Mouse (Mus musculus): ENCODE data around the gene Lims1. TPM values are rescaled to one million over a fixed set of nuclear protein-coding genes. Genes with fewer than 3 reads are reported as not detected.

The Lims1 gene
- total and polyA plus RNA-seq, 2 experiments from 2014 or later: 177 to 232 TPM

DNA sequence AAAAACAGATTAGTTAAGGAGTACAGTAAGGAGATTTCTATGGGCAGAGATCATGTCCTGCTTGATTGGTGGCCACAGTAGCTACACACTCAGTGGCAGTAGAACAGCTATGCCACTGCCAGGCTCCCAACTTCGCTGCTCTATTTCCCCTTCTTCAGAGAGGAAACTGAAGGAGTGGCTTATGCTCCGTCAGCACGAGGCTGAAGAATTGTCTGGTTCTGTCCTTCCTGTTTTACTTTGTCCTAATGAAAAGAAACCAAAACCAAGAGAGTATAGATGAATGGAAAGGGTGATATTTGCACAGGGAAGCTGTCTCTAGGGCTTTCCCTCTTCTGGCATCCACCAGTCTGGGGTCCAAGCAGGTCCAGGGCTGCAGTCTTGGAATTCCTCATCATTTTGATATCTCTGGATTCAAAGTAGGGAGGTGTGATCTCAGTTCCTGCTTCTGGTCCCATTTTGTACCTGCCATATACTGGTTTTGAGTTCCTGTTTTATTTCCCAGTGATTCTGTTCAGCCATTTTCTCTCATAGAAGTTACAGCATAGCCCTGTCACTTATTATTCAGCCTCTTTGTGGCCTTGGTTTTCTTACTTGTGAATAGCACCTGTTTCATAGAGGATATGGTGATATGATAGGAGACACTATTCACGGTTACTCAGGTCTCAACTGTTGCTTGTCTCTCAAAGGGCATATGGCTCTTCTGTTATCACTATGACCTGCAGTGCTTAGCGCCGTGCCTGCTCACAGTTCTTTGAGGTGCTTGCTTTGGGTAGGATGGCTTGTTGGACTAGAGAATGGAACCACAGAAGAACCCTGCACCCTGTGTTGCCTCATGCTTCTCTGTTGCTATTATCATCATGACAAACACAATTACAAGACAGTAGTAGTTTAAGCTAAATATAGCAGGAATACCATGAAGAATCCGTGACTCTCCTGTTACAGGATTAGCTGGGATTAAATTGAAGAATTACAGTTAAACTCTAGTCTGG lies 70.1 kb downstream of the Lims1 start:
- no peak overlapping the region for H3K9ac ChIP-seq (replicated peaks; ENCODE audit: low read depth, low read length)
- ATAC-seq (ENCODE audit: insufficient read depth, low read depth): no peak

DNA sequence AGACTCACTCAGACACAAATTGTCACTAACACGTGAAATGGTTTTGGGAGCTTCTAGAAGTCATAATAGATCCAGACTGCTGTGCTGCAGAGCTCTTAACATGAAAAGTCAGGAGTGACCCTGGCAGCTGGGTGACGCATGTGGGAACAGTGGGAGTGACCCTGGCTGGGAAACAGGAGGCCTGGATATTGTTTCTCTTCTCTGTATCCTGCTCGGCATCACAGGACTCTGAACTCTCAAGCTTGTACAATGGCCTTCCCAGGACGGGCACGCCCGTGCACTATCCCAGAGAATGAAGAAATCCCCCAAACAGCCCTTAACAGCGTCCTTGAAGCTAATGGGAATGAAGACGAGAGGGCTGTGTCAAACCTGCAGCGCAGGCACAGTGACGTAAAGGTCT lies 70.9 kb downstream of the Lims1 start:
- Histone ChIP-seq H3K27me3 (ENCODE audit: control insufficient read depth, insufficient read depth, low read length) (no peaks in the 10 kb centered on the region), H3K9me3 (replicated peaks; ENCODE audit: control insufficient read depth, low read length) (no peaks in the 10 kb centered on the region), H3K4me3 (ENCODE audit: low read depth, low read length) (peak overlapping the region; percentile 63), H3K27ac (ENCODE audit: low read depth) (peak overlapping the region; percentile 99), H3K4me1 (ENCODE audit: control insufficient read depth, insufficient read depth) (peaks cover 36% of the 10 kb centered on the region), H3K9ac (replicated peaks; ENCODE audit: low read depth, low read length) (peak overlapping the region; percentile 87), H3K36me3 (replicated peaks; ENCODE audit: control insufficient read depth, insufficient read depth, low read length) (peaks cover 5% of the 10 kb centered on the region), H3K4me2 (ENCODE audit: low read depth, low read length) (peak overlapping the region; percentile 72)
- TF ChIP-seq EP300 (IDR thresholded peaks at IDR 0.05; ENCODE audit: low read depth) (peak; percentile 72; the same call in 1 of the 2 replicates), CTCF (IDR thresholded peaks at IDR 0.05; ENCODE audit: low read depth) (no peak)
- DNase-seq (ENCODE audit: low spot score) (peak; percentile 95), ATAC-seq (ENCODE audit: insufficient read depth, low read depth) (peak; percentile 90)
- 13% methylated on average over 10 of the region's 10 CpGs for WGBS

More for the DNA sequence above, 70.1 kb downstream of the Lims1 start:
- Histone ChIP-seq H3K36me3 (replicated peaks; ENCODE audit: control insufficient read depth, insufficient read depth, low read length) (no peaks in the 10 kb centered on the region), H3K4me2 (ENCODE audit: low read depth, low read length) (peak overlapping the region; percentile 72), H3K4me1 (ENCODE audit: control insufficient read depth, insufficient read depth) (peaks cover 37% of the 10 kb centered on the region), H3K27ac (ENCODE audit: low read depth) (peak overlapping the region; percentile 99), H3K9me3 (replicated peaks; ENCODE audit: control insufficient read depth, low read length) (no peaks in the 10 kb centered on the region), H3K27me3 (ENCODE audit: control insufficient read depth, insufficient read depth, low read length) (no peaks in the 10 kb centered on the region), H3K4me3 (ENCODE audit: low read depth, low read length) (no peak overlapping the region)
- DNase-seq (ENCODE audit: low spot score): peak; percentile 54
- WGBS: 20% methylated on average over 7 of the region's 7 CpGs
- TF ChIP-seq EP300 (IDR thresholded peaks at IDR 0.05; ENCODE audit: low read depth): no peak
- no peak for TF ChIP-seq CTCF (IDR thresholded peaks at IDR 0.05; ENCODE audit: low read depth)

DNA sequence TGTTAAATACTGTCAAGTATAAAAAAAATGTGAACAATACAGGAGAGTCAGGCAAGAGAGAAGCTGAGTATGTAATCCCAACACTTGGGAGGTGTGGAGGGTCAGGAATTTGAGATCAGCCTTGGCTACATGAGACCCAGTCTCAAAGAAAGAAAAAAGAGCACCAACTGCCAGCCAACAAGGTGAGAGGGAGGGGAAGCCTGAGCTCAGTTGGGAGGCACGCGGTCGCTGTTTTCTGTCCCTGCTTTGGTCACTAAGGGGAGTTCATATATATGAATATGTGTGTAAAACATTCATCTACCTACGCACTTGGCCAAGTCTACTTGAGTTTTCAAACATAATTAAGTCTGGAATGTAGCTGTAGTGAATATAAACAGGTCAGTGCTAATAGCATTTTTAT lies 72.0 kb downstream of the Lims1 start:
- peak overlapping the region; percentile 87 for H3K9ac ChIP-seq (replicated peaks; ENCODE audit: low read depth, low read length)
- ATAC-seq (ENCODE audit: insufficient read depth, low read depth): 0 out of 2 replicates have a peak, but pooled peaks have one; percentile 27
- TF ChIP-seq CTCF (IDR thresholded peaks at IDR 0.05; ENCODE audit: low read depth) (no peak), EP300 (IDR thresholded peaks at IDR 0.05; ENCODE audit: low read depth) (no peak)
- H3K4me2 ChIP-seq (ENCODE audit: low read depth, low read length): peak overlapping the region; percentile 72
- peaks cover 11% of the 10 kb centered on the region for H3K36me3 ChIP-seq (replicated peaks; ENCODE audit: control insufficient read depth, insufficient read depth, low read length)
- 18% methylated on average over 4 of the region's 4 CpGs for WGBS
- H3K27me3 ChIP-seq (ENCODE audit: control insufficient read depth, insufficient read depth, low read length): no peaks in the 10 kb centered on the region
- peak overlapping the region; percentile 99 for H3K27ac ChIP-seq (ENCODE audit: low read depth)
- peak; percentile 68 for DNase-seq (ENCODE audit: low spot score)
- H3K4me1 ChIP-seq (ENCODE audit: control insufficient read depth, insufficient read depth): peaks cover 39% of the 10 kb centered on the region
- no peaks in the 10 kb centered on the region for H3K9me3 ChIP-seq (replicated peaks; ENCODE audit: control insufficient read depth, low read length)
- H3K4me3 ChIP-seq (ENCODE audit: low read depth, low read length): peak overlapping the region; percentile 63

GRCm38 (mm10) chr10:58395723-58396122 lies 72.5 kb downstream of the Lims1 start:
- Histone ChIP-seq H3K27me3 (ENCODE audit: control insufficient read depth, insufficient read depth, low read length) (no peaks in the 10 kb centered on the region), H3K4me1 (ENCODE audit: control insufficient read depth, insufficient read depth) (peaks cover 39% of the 10 kb centered on the region), H3K4me3 (ENCODE audit: low read depth, low read length) (peak overlapping the region; percentile 63), H3K9ac (replicated peaks; ENCODE audit: low read depth, low read length) (peak overlapping the region; percentile 87), H3K4me2 (ENCODE audit: low read depth, low read length) (peak overlapping the region; percentile 72), H3K36me3 (replicated peaks; ENCODE audit: control insufficient read depth, insufficient read depth, low read length) (peaks cover 14% of the 10 kb centered on the region), H3K27ac (ENCODE audit: low read depth) (peak overlapping the region; percentile 99), H3K9me3 (replicated peaks; ENCODE audit: control insufficient read depth, low read length) (no peaks in the 10 kb centered on the region)
- 34% methylated on average over 2 of the region's 2 CpGs for WGBS
- TF ChIP-seq CTCF (IDR thresholded peaks at IDR 0.05; ENCODE audit: low read depth) (no peak), EP300 (IDR thresholded peaks at IDR 0.05; ENCODE audit: low read depth) (no peak)
- peak; percentile 44 for DNase-seq (ENCODE audit: low spot score)
- no peak for ATAC-seq (ENCODE audit: insufficient read depth, low read depth)

DNA sequence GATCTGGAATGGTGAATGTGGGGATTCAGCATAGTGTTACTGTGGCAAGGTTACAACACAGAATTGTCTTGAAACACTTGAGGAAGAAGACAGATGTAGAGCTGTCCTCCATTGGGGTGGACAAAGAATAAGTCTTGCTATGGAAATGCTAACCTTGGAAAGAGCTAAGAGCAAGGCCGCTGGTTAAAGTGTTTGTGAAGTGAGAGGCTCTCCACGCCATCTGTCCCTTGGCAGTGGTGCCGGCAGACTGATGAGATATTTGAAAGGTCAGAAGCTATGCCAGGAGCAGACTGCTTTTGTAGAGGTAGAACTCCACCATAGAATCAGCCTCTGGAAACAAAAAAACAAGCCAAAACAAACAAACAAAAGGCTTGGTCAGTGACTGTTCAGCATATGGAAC lies 73.3 kb downstream of the Lims1 start:
- 25% methylated on average over 3 of the region's 3 CpGs for WGBS
- peak overlapping the region; percentile 72 for H3K4me2 ChIP-seq (ENCODE audit: low read depth, low read length)
- peak overlapping the region; percentile 99 for H3K27ac ChIP-seq (ENCODE audit: low read depth)
- DNase-seq (ENCODE audit: low spot score) (peak; percentile 63), ATAC-seq (ENCODE audit: insufficient read depth, low read depth) (peak; percentile 34; the same call in 1 of the 2 replicates)
- H3K27me3 ChIP-seq (ENCODE audit: control insufficient read depth, insufficient read depth, low read length): no peaks in the 10 kb centered on the region
- no peak for TF ChIP-seq EP300 (IDR thresholded peaks at IDR 0.05; ENCODE audit: low read depth)
- TF ChIP-seq CTCF (IDR thresholded peaks at IDR 0.05; ENCODE audit: low read depth): no peak
- H3K9ac ChIP-seq (replicated peaks; ENCODE audit: low read depth, low read length): peak overlapping the region; percentile 87; the same call in 1 of the 2 replicates
- peaks cover 44% of the 10 kb centered on the region for H3K4me1 ChIP-seq (ENCODE audit: control insufficient read depth, insufficient read depth)
- peak overlapping the region; percentile 63 for H3K4me3 ChIP-seq (ENCODE audit: low read depth, low read length)
- no peaks in the 10 kb centered on the region for H3K9me3 ChIP-seq (replicated peaks; ENCODE audit: control insufficient read depth, low read length)
- H3K36me3 ChIP-seq (replicated peaks; ENCODE audit: control insufficient read depth, insufficient read depth, low read length): peaks cover 20% of the 10 kb centered on the region

Measured in heart, postnatal 0 days (tissue).